Mouse (Mus musculus) heart, postnatal 10 days (tissue): Measurements from ENCODE around the gene Gm49322. TPM values are rescaled to one million over a fixed set of nuclear protein-coding genes. Genes with fewer than 3 reads are reported as not detected.
A peak's percentile ranks its signal among the peaks of the same experiment; 100 is the strongest.
"Not testable (repeated sequence)": the region's sequence is repeated elsewhere in the genome, so short reads cannot be mapped to it uniquely, and the experiment has no call there.

ENCODE experiments used
- DNase-seq, 2 experiments: peaks; one replicate each; pipeline ENCODE4 v3.0.0; 2021
- intact Hi-C: fragments of 180-260 bp; cut with DNase I; formaldehyde crosslinking; loops from one replicate; pipeline ENCODE4 v1.15.1; 2025
- total RNA-seq, 2 experiments: library from RNA; stranded (reverse); gene quantifications; 2 replicates each; pipeline ENCODE4 v1.2.3; 2021

Gene Gm49322
- 1 to 10 TPM in 1 of 2 experiments, under 1 TPM in 1; 0.98 to 1.2 TPM for total RNA-seq

DNA sequence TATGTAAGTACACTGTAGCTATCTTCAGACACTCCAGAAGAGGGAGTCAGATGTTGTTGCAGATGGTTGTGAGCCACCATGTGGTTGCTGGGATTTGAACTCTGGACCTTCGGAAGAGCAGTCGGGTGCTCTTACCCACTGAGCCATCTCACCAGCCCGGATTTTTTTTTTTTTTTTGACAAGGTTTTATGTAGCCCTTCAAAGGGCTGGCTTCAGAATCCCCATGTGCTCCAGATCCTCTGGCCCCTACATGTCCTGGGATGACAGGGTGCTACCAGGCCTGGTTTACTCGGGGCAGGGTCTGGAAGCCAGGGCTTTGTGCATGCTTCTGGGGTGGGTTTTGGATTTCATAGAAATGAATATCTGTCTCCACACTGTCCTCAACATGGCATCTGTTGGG lies at the start of gene Gm49322:
TSS of gene Gm49322 (plus strand) at position 301 of the 400 bp plus-strand sequence.
- DNase-seq, intact Hi-C loops: not testable (repeated sequence)

DNA sequence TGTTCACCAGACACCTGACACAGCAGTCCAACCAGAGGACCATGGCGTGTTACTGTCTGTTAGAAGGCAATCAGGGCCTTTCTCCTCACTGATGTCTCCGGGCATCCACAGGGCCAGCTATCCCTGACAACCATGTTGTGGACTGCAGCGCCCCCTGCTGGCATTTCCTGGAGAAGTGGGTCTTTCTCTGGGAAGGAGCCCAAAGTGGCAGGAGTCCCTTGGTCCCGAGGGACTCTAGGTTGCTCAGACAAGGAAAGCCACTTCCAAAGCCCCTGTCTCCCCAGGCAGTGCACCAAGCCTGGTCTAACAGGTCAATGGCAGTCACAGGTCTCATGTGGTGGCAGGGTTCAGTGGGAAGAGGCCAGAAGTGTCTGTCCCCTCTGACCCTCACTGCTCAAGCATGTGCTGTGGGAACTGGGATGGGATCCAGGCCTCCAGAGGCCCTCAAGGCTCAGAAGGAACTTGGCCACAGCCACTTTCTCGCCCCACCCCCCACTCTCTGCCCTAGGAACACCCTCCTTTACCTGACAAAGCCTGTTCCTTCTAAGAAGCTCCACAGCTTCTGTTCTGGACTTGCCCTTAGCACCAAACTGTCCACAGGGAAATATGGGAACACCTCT lies 48.4 kb upstream of the Gm49322 start:
- intact Hi-C loops = loop anchor here (2.0 kb wide), 1 partner anchor 51 kb away; no protein-coding TSS in a partner anchor

DNA sequence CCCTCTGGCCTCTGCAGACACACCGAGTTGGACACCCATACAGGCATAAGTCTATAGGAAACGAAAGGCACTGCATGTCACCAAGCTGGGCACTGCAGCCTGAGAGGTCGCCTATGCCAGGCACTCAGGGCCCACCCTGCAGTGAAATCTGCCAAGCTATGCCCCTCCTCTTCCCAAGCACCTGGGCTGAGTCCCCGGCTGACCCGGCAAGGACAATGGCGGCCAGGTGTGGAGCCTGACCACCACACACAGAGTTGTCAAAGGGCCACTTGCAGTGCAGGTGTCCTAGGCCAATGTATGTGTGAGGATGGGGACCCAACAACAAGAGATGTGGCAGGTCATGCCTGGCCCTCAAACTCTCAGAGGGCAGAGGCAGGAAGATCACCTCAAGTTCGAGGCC lies 46.4 kb upstream of the Gm49322 start:
- DNase-seq = no peak
- intact Hi-C loops = no loop called here

More for the DNA sequence above, 48.4 kb upstream of the Gm49322 start:
- DNase-seq = peak; percentile 77 to 89

DNA sequence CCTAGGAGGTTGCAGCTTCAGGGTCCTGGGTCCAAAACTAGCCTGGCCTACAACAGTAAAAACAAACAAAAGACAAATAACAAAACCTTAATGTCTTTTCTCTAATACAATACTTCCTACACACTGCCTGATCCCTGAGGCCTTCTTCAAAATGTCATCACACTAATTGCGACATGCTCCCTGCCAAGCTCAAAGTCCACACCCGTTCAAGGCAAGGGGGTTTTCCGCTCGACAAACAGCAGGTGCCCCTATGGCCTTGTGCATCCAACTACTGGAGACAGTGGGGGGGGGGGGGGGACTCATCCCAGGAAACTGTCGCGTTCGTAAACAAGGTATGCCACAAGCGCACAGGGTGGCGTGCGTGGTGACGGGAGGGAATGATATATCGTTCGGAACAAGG lies 45.2 kb upstream of the Gm49322 start:
- intact Hi-C loops = no loop called here
- no peak for DNase-seq

DNA sequence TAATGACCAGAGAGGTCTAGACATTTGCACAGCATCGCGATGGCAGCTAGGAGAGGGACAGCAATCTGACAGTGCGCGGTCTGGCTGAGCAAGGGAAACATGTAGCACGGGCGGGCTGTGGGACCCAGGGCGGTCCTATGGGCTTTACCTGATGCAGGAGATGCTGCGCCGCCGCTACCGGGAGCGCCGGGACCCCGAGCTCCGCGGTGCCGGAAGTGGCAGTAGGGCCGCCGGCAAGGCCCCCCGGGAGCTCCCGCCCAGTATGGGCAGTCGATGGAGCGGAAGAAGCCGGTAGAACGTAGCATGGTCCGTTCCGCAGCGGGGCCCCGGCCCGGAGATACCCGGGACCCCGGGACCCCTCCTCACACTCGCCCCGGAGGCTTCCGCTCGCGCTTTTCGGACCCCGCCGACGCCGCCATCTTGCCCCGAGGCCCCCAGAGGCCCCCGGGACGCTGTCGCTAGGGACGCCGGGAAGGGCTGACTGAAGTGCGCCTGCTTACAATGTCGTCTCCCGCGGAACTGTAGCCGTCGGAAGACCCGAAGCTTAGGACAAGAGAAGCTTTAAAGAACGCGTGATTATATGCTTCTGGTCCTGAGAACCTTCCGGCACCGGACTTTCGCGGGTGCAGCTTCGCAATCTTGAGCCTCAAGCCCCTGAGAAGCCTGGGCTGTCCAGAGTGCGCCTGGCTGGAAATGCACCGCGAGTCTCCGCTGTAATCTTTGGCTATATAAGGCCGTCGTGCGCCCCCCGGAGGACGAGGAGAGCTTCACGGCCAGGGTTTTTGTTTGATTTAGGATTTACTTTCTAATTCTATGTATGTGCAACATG lies 44.5 kb upstream of the Gm49322 start, which contains the start of gene Rexo1:
TSS of gene Rexo1 (minus strand) at position 445 of the 829 bp plus-strand sequence.
- intact Hi-C loops = no loop called here
- peak; percentile 96 to 97 for DNase-seq

DNA sequence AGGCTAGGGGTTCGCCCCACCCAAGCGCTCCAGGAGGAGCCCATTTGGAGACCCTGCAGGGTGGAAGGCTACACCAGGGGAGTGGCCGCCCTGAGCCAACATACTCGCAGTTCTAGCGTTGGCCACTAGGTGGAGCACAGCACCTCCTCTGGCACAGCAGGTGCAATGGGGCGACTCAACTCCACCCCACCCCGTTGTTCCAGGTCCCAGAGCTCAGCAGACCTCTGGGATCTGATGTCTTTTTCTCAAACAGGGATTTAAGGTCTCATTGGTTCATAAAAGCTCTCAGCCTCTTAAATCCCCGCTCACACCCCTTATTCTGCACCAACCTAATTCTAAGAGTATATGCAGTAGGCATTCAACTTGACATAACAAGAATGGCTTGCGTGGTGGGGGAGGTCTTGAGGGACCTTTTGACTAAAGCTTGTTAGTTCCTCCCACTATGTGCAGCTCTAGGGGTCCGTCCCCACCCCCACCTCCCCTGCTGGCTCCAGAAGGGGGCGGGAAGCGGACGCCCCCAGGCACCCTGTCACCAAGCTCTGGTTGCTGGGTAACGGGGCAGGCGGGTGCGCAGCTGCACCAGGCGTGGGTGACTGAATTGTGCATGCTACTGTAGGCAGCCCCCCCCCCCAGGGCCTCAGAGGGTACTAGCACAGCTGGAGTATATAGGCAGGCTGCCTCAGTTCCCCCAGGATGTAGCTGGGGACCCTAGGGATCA lies 39.3 kb upstream of the Gm49322 start:
- intact Hi-C loops = loop anchor here (1.0 kb wide), 1 partner anchor 123 kb away; no protein-coding TSS in a partner anchor
- peak; percentile 84 to 92 for DNase-seq

DNA sequence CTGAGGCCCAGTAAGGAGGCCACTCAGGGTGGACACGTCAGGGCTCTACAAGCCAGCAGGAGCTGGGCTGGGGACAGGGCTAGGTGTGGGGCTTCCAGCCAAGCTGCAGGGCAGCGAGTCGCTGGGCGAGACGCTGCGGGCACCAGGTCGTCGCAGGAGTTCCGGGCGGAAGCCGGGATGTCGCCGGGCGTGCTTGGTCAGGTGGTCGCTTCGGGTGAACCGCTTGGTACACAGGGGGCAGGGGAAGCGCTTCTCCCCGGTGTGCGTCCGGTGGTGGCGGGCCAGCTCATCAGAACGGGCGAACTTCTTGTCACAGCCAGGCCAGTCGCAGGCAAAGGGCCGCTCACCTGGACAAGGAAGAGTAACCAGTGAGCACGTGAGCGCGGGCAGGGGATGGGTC lies 36.9 kb upstream of the Gm49322 start:
- intact Hi-C loops = no loop called here

DNA sequence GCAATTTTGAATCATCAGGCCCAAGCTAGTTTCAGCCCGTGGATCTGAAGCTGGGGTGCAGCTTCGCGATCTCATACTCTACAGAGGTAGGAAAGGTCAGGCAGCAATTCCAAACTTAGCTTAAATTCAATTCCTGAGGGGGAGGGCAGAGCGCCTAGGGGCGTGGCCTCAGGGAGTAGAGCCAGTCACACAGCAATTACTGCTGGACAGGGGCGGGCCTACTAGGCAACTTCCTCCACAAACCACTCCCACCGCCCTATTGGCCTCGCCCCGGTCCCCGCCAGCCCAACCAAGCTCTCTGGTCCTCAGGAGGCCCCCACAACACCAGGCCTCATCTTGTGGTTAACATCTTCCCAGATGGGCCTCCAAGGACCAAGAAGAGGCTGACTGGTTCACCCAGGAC lies 36.2 kb upstream of the Gm49322 start:
- intact Hi-C loops = no loop called here
- DNase-seq = peak; percentile 66 to 72

More for the DNA sequence above, 36.9 kb upstream of the Gm49322 start:
- no peak for DNase-seq

DNA sequence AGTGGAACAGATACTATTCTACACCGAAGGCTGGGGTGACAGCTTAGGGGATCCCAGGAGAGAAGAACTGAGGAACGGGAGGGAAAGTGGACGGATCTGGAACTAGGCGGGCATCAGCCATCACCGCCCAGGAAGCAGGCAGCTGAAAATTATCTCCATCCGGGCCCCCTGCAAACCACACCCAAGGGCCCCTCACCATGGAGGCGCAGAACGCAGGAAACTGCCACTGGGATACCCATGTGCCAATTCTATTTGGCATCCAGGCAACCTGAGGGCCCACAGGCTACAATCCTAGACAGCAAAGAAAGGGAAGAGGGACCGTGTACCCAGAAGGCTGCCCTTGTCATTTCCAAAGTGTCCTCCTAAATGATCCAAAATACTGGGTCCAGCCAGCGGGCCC lies 35.4 kb upstream of the Gm49322 start:
- no peak for DNase-seq
- intact Hi-C loops = no loop called here

DNA sequence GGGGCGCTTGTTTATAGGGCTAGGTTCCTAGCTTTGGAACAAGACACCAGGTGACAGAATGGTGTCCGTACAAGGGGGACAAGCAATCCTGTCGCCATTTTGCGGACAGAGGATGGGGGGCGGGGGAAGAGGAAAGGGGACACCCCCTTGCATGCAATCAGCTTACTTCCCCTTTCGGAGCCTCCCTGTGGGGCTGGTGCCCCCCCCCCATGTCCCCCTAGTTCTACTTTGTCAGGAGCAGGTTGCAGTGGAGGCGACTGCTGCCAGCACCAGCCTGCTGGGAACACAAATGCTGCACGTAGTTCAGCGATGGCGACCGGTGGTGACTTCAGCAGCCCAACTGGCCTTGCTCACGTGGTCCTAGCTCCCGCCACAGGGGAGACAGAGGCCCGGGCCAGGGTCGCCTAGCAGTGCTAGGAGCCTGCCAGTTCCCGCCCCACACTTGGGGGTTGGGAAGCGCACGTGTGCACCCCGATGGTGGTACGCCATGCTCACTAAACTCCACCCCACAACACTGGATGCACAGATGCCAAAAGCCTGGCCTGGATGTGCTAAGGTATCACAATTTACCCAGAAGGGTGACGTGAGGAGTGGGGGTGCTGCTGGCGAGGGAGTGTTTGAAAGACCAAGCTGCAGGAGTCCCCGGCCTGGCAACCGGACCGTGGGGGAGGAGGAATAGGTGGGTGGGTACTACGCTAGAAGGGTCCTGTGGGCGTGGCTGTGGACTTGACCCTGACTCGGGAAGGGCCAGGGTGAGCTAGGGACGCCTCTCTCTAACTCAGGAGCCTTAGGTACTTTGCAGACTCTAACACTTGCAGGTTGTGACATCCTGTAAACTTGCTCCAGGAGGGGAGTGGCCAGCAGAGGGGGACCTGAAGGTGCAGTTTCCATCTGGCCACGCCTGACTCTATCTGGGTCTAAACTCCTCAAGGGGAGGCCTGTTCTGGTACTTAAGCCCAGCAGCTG lies 34.7 kb upstream of the Gm49322 start:
- no peak for DNase-seq
- intact Hi-C loops = no loop called here

DNA sequence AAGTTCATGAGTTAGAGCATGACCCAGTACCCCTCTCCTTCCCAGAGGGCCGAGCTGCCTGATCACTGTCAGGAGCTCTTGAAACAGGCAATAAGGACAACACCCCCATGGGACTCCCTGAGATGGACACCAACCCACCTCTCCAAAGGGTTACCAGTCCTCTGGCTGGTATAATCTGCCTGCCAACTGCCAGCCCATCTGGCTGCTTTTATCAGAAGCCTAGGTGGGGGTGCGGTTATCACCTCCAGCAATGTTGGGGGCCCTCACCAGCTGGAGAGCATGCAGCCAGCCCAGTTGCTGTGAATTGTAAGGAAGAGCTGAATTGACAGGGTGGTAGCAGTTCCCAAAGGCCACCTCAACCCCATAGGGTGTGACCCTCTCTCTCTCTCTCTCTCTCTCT lies 33.3 kb upstream of the Gm49322 start:
- intact Hi-C loops = no loop called here
- DNase-seq = no peak

DNA sequence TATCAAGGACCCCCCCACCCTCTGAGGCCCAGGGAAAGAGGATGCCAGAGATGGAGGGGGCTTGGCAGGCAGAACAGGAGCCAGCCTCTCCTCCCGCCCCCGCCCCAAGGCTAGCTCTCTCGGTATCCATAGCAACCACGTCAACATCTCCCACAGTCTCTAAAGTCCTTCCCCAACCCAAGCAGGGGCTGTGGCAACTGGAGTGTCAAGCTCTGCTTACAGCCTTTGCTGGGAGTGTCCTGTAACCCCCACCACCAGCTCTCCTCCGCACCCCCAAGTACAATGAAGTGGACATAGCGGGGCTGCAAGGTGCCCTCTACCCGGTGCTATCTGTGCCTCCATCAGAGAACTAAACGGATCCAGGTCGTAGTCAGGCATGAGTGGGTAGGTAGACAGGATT lies 31.9 kb upstream of the Gm49322 start:
- intact Hi-C loops = no loop called here
- DNase-seq = no peak

DNA sequence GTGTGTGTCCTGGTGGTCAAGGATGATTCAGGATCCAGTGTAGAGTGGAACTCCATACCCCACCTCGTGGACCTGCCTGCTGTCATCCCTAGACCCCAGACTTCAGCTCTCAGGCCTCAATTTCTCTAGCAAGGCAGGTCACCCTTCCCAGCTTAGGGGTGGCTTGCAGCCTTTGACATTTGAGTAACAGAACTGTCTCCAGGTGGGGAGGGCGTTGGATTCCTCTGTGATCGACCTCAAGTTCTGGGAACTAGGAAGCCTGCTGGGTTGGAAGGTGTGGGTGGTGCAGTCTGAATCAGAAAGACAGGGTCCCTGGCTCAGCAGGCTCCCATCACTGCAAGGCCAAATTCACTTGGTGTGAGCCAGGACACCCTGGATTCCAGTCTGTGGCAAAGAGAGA lies 30.9 kb upstream of the Gm49322 start:
- intact Hi-C loops = no loop called here
- DNase-seq = no peak

DNA sequence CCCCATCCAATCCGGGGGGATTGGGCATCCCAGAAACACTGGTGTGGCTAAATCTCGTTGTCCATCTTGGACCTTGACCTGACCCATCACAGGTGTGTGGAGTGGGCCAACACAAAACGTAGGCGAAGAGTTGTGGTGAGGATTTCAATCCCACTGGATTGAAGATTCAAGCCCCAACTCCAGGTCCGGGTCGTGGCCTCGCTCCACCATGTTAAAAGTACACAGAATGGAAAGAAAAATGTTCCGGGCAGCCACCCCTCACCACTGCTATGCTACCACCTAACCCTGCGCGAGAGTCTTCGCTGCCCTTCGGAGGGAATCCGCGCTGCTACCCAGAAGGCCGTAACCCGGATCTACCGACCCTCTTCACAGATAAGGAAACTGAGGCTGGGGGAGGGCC lies 29.9 kb upstream of the Gm49322 start:
- intact Hi-C loops = no loop called here
- no peak for DNase-seq

DNA sequence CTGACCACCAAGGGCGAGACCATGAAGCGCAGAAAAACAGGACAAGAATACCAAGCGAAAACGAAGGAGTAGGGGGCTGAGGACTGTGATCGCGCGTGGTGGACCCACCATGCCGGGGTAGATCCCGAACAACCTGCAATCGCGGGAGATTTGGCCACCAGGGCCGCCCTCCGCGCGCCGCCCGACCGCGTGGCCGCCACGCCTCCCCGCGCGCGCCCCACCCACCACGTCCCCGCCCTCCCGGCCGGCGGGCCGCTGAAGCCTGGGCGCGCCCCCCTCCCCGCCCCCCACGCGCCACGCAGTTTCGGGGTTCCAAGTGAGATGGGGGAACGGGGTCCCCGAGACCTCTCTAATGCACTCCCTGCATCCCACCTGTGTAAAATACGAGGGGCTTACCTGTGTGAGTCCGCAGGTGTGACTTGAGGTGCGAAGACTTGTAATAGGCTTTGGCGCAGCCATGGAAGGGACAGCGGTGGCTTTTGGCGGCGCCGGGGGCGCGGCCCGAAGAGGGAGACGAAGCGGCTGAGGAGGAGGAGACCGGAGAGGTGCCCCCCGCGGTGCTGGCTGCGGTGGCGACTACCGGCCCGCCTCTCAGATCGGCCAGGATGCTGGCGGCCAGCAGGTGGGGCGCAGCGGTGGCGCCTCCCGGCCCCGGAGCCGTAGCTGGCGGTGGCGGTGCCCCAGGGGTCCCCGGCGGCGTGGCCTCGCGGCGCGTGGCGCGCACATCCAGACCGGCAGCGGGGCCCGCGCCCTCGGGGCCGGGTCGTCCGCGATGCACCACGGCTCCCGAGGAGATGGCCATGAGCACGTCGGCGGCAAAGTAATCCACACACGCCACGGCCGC lies 29.2 kb upstream of the Gm49322 start:
- intact Hi-C loops = no loop called here
- peak; percentile 46 to 64 for DNase-seq

DNA sequence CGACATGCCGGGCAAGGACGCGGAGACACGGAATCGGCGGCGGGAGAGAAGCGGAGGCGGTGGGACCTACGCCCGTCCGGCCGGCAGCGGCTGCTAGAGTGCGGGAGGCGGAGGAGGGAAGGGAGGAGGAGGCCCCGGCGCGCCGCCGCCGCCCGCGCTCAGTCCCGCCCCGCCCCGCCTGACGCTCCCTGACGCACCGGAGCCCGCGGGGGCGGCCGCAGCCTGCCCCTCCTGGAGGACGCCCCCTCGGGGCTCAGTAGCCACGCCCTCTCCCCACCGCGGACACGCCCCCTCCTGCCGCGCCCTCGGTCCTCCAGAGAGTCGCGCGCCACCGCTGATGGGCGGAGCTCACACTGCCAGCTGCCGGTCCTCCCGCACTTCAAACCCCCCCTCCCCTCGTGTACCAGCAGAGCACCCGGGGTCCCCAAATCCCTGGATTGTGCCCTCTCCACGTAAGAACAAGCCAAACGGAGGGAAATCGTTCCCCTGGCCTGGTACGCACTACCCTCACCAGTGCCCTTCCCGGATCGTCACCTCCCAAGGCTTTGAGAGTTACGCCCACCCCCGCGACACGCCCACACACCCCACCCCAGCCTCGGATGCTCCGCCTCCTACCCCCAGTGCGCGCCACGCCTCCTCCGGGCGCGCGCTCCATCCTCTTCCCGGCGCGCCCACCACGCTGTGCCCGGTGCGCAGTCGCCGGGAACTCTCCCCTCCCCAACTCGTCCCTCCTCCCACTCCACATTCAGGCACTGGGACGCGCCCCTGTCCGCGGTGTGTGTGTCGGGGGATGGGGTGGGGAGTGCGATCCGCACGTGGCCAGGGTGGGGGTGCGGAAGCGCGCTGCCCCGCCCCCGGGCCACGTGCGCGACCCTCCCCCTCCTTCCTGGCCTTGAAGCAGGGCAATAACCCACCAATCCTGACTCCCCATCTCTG lies 28.4 kb upstream of the Gm49322 start, which contains the start of gene Klf16:
TSS of gene Klf16 (minus strand) at position 127 of the 936 bp plus-strand sequence.
- DNase-seq = peak; percentile 98

DNA sequence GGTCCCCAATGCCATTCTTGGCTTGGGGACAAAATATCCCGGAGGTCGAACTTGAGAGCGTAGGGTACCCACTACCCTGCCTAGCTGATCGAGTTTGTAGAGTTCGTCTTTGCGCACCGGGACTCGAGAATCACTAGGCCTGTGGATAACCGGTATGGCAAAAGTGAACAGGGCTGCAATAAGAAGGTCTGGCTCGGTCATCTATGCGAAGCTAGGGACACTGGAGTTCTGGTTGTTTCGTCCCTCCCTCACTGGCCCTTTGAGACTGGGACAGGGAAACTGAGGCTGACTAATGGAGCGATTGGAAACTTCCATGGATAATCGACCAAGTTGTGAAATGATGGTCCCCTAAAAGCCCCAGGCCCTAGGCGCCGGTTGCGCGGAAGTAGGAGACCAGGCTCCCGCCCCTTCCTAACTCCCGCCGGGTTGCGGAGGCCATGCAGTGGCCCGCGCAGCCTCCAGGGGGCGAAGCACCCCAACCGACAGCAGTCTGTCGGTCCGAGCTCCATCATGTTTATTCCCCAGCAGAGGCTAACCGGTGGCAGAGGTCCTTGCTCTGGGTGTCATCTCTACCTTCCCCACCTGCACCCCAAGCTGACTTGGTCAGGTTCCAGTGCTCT lies 27.6 kb upstream of the Gm49322 start:
- intact Hi-C loops = loop anchor here (2.0 kb wide), 3 partner anchors 33 to 77 kb away; partner anchors contain the start of gene Csnk1g2
- peak; percentile 89 to 92 for DNase-seq

More for the DNA sequence above, 28.4 kb upstream of the Gm49322 start, which contains the start of gene Klf16:
- intact Hi-C loops = loop anchor here (2.0 kb wide), 3 partner anchors 33 to 77 kb away; partner anchors contain the start of gene Csnk1g2
